Mouse (Mus musculus): ENCODE measurements around the gene Mtif3.

Gene Mtif3

GRCm38 (mm10) chr5:146916273-146916672 lies 47.3 kb downstream of the Mtif3 start:
- DNase-seq (ENCODE audit: low read depth) = peak; percentile 33

- DNase-seq (ENCODE audit: low read depth) = peak; percentile 73
Observed at GRCm38 (mm10) chr5:146914088-146914766, 49.4 kb downstream of the Mtif3 start.

- no peak for DNase-seq (ENCODE audit: low read depth)
Observed at GRCm38 (mm10) chr5:146913355-146913754, 50.2 kb downstream of the Mtif3 start.

GRCm38 (mm10) chr5:146912206-146912605 lies 51.4 kb downstream of the Mtif3 start:
- DNase-seq (ENCODE audit: low read depth) = peak; percentile 46

- no peak for DNase-seq (ENCODE audit: low read depth)
Observed at GRCm38 (mm10) chr5:146908629-146909028, 55.0 kb downstream of the Mtif3 start.

- no peak for DNase-seq (ENCODE audit: low read depth)
Observed at GRCm38 (mm10) chr5:146907533-146907932, 56.1 kb downstream of the Mtif3 start.

- peak; percentile 80 for DNase-seq (ENCODE audit: low read depth)
Observed at GRCm38 (mm10) chr5:146905486-146906172, 58.0 kb downstream of the Mtif3 start.

- peak; percentile 93 for DNase-seq (ENCODE audit: low read depth)
Observed at GRCm38 (mm10) chr5:146904404-146904803, 59.2 kb downstream of the Mtif3 start.

Data from 416B (cell line).